Mouse (Mus musculus): ENCODE data around the gene Gba. TPM values are rescaled to one million over a fixed set of nuclear protein-coding genes. Genes with fewer than 3 reads are reported as not detected.
A peak's percentile ranks its signal among the peaks of the same experiment; 100 is the strongest.

Gene Gba
- polyA plus RNA-seq, 1 experiment from 2014 or later = 48.8 TPM

- Histone ChIP-seq H3K9ac (no peak overlapping the region), H3K27ac (no peak overlapping the region), H3K4me3 (replicated peaks; ENCODE audit: low read length) (no peak overlapping the region), H3K27me3 (ENCODE audit: control insufficient read depth, insufficient read depth, low read length) (no peaks in the 10 kb centered on the region), H3K4me2 (replicated peaks) (no peak overlapping the region), H3K4me1 (replicated peaks; ENCODE audit: control insufficient read depth, insufficient read depth, low read length) (peaks cover 6% of the 10 kb centered on the region), H3K9me3 (ENCODE audit: control insufficient read depth, low read length) (no peaks in the 10 kb centered on the region), H3K36me3 (replicated peaks; ENCODE audit: control insufficient read depth, insufficient read depth) (peaks cover 95% of the 10 kb centered on the region)
- ATAC-seq (ENCODE audit: low FRiP score) = no peak
- DNase-seq (ENCODE audit: low spot score) = no peak
- 75% methylated on average over 12 of the region's 12 CpGs for WGBS
These were observed 35.8 kb downstream of the Gba start for GRCm38 (mm10) chr3:89238494-89238893.

DNA sequence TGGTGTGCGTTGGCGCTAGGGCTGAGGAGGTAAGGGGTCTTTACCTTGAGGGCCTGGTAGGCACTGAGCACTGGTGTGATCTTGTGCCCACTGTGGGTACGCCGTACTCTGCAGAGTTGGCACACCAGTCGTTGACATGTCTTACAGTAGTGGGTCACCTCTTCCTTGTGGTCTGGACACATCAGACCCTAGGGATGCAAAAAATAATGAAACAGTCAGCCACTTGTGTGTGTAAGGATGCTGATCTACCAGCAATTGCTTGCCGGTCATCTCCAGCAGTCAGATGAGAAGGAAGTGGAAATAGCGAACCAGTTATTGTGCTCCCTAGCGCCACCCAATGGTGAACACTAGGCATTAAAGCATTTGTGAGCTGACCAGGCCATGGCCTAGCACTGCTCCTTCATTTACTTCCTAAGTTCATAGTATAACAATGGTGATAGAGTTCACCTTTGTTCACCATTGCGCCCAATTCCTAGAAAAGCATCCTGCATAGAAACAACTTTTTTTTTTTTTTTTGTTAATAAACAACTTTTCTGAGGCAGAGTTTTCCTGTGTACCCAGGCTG lies 39.7 kb downstream of the Gba start:
- Histone ChIP-seq H3K9ac (no peak overlapping the region), H3K4me1 (replicated peaks; ENCODE audit: control insufficient read depth, insufficient read depth, low read length) (peaks cover 21% of the 10 kb centered on the region), H3K27me3 (ENCODE audit: control insufficient read depth, insufficient read depth, low read length) (no peaks in the 10 kb centered on the region), H3K9me3 (ENCODE audit: control insufficient read depth, low read length) (no peaks in the 10 kb centered on the region), H3K4me2 (replicated peaks) (peak overlapping the region; percentile 79; the same call in 1 of the 2 replicates), H3K4me3 (replicated peaks; ENCODE audit: low read length) (no peak overlapping the region), H3K36me3 (replicated peaks; ENCODE audit: control insufficient read depth, insufficient read depth) (peaks cover 55% of the 10 kb centered on the region), H3K27ac (no peak overlapping the region)
- 71% methylated on average over 9 of the region's 9 CpGs for WGBS
- peak; percentile 52 for DNase-seq (ENCODE audit: low spot score)
- no peak for ATAC-seq (ENCODE audit: low FRiP score)

DNA sequence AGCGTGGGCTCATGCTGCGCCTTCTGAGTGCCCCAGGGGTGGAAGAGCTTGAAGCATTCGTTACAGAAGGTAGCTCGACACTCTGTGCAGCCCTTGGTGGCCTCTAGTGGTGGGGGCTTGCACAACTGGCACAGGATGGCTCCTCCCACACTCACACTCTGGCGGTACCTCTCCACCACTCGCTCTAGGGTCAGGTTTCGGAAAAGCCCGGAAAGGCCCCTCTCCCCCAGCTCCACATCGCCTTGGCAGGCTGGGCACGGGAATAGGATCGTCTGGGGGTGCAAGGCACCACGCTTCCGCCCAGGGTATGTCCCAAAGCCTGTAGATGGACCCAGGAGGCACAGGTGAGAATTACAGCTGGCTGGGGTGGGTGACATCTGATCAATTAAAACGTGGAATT lies 40.9 kb downstream of the Gba start:
- Histone ChIP-seq H3K9ac (peak overlapping the region; percentile 67), H3K36me3 (replicated peaks; ENCODE audit: control insufficient read depth, insufficient read depth) (peaks cover 45% of the 10 kb centered on the region), H3K27me3 (ENCODE audit: control insufficient read depth, insufficient read depth, low read length) (no peaks in the 10 kb centered on the region), H3K4me2 (replicated peaks) (peak overlapping the region; percentile 79), H3K9me3 (ENCODE audit: control insufficient read depth, low read length) (no peaks in the 10 kb centered on the region), H3K4me3 (replicated peaks; ENCODE audit: low read length) (peak overlapping the region; percentile 62), H3K4me1 (replicated peaks; ENCODE audit: control insufficient read depth, insufficient read depth, low read length) (peaks cover 23% of the 10 kb centered on the region), H3K27ac (peak overlapping the region; percentile 94)
- DNase-seq (ENCODE audit: low spot score) = no peak
- no peak for ATAC-seq (ENCODE audit: low FRiP score)
- WGBS = 11% methylated on average over 14 of the region's 14 CpGs

- H3K36me3 ChIP-seq (replicated peaks; ENCODE audit: control insufficient read depth, insufficient read depth) = peaks cover 43% of the 10 kb centered on the region
- H3K4me3 ChIP-seq (replicated peaks; ENCODE audit: low read length) = peak overlapping the region; percentile 62
- H3K9ac ChIP-seq = peak overlapping the region; percentile 67
- DNase-seq (ENCODE audit: low spot score) (no peak), ATAC-seq (ENCODE audit: low FRiP score) (peak; percentile 37)
- peak overlapping the region; percentile 94 for H3K27ac ChIP-seq
- 13% methylated on average over 25 of the region's 25 CpGs for WGBS
- peaks cover 23% of the 10 kb centered on the region for H3K4me1 ChIP-seq (replicated peaks; ENCODE audit: control insufficient read depth, insufficient read depth, low read length)
- H3K4me2 ChIP-seq (replicated peaks) = peak overlapping the region; percentile 79
- H3K27me3 ChIP-seq (ENCODE audit: control insufficient read depth, insufficient read depth, low read length) = no peaks in the 10 kb centered on the region
- no peaks in the 10 kb centered on the region for H3K9me3 ChIP-seq (ENCODE audit: control insufficient read depth, low read length)
These were observed 41.6 kb downstream of the Gba start for GRCm38 (mm10) chr3:89244158-89244981.

DNA sequence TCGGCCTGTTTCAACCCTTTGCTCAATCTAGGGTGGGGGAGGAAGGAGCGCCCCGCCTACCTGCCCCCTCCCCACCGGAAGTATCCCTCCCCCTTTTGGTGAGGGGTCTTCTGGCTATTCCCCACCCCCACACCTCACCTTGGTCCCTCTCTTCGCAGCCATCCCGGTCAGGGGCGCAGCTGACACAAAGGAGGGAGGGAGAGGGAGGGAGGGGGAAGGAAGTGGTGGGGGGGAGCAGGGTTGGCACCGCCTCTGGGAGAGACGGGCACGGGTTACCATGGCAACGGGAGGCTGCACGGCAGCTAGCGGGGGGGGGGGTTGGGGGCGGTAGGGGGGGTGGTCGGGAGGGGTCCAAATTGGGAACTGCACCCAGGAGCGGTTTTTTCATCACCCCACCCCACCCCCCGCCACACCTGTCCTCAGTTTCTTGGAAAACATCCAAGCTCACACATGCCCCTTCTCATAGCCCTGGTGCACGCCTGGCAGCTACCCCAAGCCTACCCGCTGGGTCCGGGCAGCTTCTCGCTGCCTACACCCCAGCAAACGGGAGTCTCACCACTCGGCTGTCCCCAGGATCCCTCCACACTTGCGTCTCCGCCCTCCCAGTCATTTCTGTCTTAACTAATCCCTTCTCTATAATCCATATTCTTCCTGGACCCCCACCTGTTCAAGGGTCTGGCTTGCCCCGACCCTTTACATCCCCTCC lies 42.4 kb downstream of the Gba start:
- H3K4me3 ChIP-seq (replicated peaks; ENCODE audit: low read length) = peak overlapping the region; percentile 62
- ATAC-seq (ENCODE audit: low FRiP score) (peak; percentile 61), DNase-seq (ENCODE audit: low spot score) (peak; percentile 82)
- peaks cover 40% of the 10 kb centered on the region for H3K36me3 ChIP-seq (replicated peaks; ENCODE audit: control insufficient read depth, insufficient read depth)
- peak overlapping the region; percentile 67 for H3K9ac ChIP-seq
- no peaks in the 10 kb centered on the region for H3K9me3 ChIP-seq (ENCODE audit: control insufficient read depth, low read length)
- peaks cover 23% of the 10 kb centered on the region for H3K4me1 ChIP-seq (replicated peaks; ENCODE audit: control insufficient read depth, insufficient read depth, low read length)
- H3K4me2 ChIP-seq (replicated peaks) = peak overlapping the region; percentile 79
- WGBS = 3% methylated on average over 17 of the region's 26 CpGs
- H3K27me3 ChIP-seq (ENCODE audit: control insufficient read depth, insufficient read depth, low read length) = no peaks in the 10 kb centered on the region
- peak overlapping the region; percentile 94 for H3K27ac ChIP-seq

DNA sequence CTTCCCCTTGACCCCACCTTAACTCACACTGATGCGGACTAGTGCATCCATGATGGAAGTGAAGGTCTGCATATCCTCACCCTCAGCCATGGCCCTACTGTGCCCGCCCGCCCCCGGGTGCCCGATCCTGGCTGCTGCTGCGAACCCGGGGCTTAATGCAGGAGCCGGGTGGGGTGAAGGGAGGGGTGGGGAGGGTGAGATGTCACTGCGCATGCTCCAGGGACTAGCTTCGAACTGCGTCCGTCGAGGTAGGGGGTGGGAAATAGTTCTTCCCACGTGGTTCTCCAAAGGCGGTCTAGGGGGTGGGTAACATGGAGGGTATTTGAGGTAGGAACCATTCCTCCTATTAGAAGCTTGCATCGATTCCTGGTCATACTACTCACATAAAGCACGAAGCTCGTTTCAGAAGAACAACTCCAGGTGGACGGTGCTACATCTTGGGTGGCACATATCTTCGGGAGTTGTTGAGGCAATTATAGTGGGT lies 43.0 kb downstream of the Gba start, which contains the start of gene Krtcap2:
TSS of gene Krtcap2 (plus strand) at position 279 of the 484 bp plus-strand sequence.
- DNase-seq (ENCODE audit: low spot score) = peak; percentile 84
- H3K27me3 ChIP-seq (ENCODE audit: control insufficient read depth, insufficient read depth, low read length) = no peaks in the 10 kb centered on the region
- peak; percentile 67 for ATAC-seq (ENCODE audit: low FRiP score)
- peak within 1 kb of the TSS; percentile 94 for H3K27ac ChIP-seq
- H3K4me1 ChIP-seq (replicated peaks; ENCODE audit: control insufficient read depth, insufficient read depth, low read length) = peaks cover 23% of the 10 kb centered on the region
- peaks cover 34% of the 10 kb centered on the region for H3K36me3 ChIP-seq (replicated peaks; ENCODE audit: control insufficient read depth, insufficient read depth)
- WGBS = 3% methylated on average over 20 of the region's 20 CpGs
- peak within 1 kb of the TSS; percentile 79 for H3K4me2 ChIP-seq (replicated peaks)
- peak within 1 kb of the TSS; percentile 62 for H3K4me3 ChIP-seq (replicated peaks; ENCODE audit: low read length)
- H3K9me3 ChIP-seq (ENCODE audit: control insufficient read depth, low read length) = no peaks in the 10 kb centered on the region
- peak within 1 kb of the TSS; percentile 67 for H3K9ac ChIP-seq

DNA sequence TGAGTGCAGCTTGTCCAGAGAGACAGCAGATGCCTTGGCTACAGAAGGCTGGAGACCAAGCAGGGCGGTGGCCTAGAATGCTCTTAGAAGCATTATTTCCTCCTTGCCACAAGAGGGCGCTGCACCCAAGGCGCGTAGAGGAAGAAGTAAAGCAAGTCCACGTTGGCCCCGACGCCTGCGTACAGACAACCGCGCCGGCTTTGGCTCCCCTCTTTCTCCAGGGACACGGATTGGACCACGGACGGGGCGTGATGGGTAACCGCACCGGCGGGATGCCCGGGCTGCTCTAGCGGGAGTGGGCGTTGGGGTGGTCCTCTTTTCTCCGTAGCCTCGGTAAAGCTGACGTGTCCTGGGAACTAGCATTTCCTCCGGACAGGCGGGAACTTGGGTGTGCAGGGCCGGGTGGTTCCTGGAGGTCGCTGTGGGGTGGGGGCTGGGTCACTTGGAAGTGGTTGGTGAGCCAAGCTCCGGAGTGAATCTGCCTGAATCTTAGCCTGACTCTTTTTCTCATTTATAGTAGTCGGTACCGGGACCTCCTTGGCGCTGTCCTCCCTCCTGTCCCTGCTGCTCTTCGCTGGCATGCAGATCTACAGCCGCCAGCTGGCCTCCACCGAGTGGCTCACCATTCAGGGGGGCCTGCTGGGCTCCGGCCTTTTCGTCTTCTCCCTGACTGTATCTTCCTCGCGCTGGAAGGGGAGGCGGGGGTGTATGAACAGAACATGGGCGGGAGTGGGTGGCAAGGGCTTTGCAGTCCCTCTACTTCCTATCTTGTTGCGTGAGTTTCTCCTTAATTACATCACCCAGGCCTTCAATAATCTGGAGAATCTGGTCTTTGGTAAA lies 43.8 kb downstream of the Gba start, which contains the start of gene Trim46:
TSS of gene Trim46 (minus strand) at position 49 of the 840 bp plus-strand sequence.
- Histone ChIP-seq H3K4me2 (replicated peaks) (peak within 1 kb of the TSS; percentile 79), H3K27me3 (ENCODE audit: control insufficient read depth, insufficient read depth, low read length) (no peaks in the 10 kb centered on the region), H3K9me3 (ENCODE audit: control insufficient read depth, low read length) (no peaks in the 10 kb centered on the region), H3K4me1 (replicated peaks; ENCODE audit: control insufficient read depth, insufficient read depth, low read length) (peaks cover 27% of the 10 kb centered on the region), H3K4me3 (replicated peaks; ENCODE audit: low read length) (peak within 1 kb of the TSS; percentile 62), H3K27ac (peak within 1 kb of the TSS; percentile 94), H3K9ac (peak within 1 kb of the TSS; percentile 67), H3K36me3 (replicated peaks; ENCODE audit: control insufficient read depth, insufficient read depth) (peaks cover 26% of the 10 kb centered on the region)
- DNase-seq (ENCODE audit: low spot score) (peak; percentile 91), ATAC-seq (ENCODE audit: low FRiP score) (peak; percentile 68)
- WGBS = under 1% methylated on average over 42 of the region's 42 CpGs

DNA sequence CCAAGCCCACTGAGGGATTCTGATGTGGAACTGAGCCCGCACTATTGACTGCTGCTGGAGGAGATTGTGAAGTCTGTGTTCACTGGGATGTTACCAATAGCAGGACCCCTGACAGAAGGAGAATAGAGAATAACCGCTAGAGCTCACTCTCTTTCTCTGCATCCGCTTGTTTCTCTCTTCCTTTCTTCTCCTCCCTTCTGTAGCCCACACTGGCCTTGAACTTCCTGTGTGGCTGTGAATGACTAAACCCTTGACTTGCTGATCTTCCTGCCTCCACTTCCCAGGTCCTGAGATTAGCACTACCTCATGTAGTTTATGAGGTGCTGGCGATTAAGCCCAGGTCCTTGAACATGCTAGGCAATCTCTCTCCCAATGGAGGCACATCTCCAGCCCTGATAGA lies 44.7 kb downstream of the Gba start:
- DNase-seq (ENCODE audit: low spot score) = no peak
- Histone ChIP-seq H3K9ac (peak overlapping the region; percentile 67), H3K27me3 (ENCODE audit: control insufficient read depth, insufficient read depth, low read length) (no peaks in the 10 kb centered on the region), H3K4me1 (replicated peaks; ENCODE audit: control insufficient read depth, insufficient read depth, low read length) (peaks cover 29% of the 10 kb centered on the region), H3K4me3 (replicated peaks; ENCODE audit: low read length) (0 out of 2 replicates have a peak overlapping the region, but pooled peaks have one; percentile 62), H3K9me3 (ENCODE audit: control insufficient read depth, low read length) (no peaks in the 10 kb centered on the region), H3K27ac (no peak overlapping the region), H3K4me2 (replicated peaks) (peak overlapping the region; percentile 79), H3K36me3 (replicated peaks; ENCODE audit: control insufficient read depth, insufficient read depth) (peaks cover 16% of the 10 kb centered on the region; the same call in 1 of the 2 replicates)
- WGBS = 92% methylated on average over 4 of the region's 4 CpGs
- ATAC-seq (ENCODE audit: low FRiP score) = no peak
